Mouse (Mus musculus) midbrain, embryonic 16.5 days (tissue): ENCODE measurements around the gene Gm29609. TPM values are rescaled to one million over a fixed set of nuclear protein-coding genes. Genes with fewer than 3 reads are reported as not detected.
A peak's percentile ranks its signal among the peaks of the same experiment; 100 is the strongest.

Experiments used
- ATAC-seq: fragments of 200-750 bp; cut with Nextera tagmentation; 2 replicates; pipeline ENCODE4 v1.8.0; 2017; ENCODE audit warnings: moderate TSS enrichment
- H3K27ac ChIP-seq: fragments of 300-500 bp; sonication (generic); 2 replicates; pipeline ENCODE4 v1.5.1; 2014; ENCODE audit warnings: mild to moderate bottlenecking, low read length, mixed read lengths
- H3K27me3 ChIP-seq: fragments of 300-500 bp; sonication (generic); 2 replicates; pipeline ENCODE4 v1.6.1; 2014; ENCODE audit warnings: low read depth, low read length, mixed read lengths; ENCODE audit not compliant: control insufficient read depth, insufficient read depth
- H3K36me3 ChIP-seq: fragments of 300-500 bp; sonication (generic); 2 replicates; pipeline ENCODE4 v1.6.1; 2014; ENCODE audit warnings: mild to moderate bottlenecking, low read length, moderate library complexity, mixed read lengths; ENCODE audit not compliant: control insufficient read depth, insufficient read depth
- H3K4me1 ChIP-seq: fragments of 300-500 bp; sonication (generic); 2 replicates; pipeline ENCODE4 v1.6.1; 2014; ENCODE audit warnings: mild to moderate bottlenecking, low read length, mixed read lengths; ENCODE audit not compliant: control insufficient read depth, insufficient read depth
- H3K4me2 ChIP-seq: fragments of 300-500 bp; sonication (generic); 2 replicates; pipeline ENCODE4 v1.6.1; 2014; ENCODE audit warnings: mild to moderate bottlenecking, low read length, mixed read lengths
- H3K4me3 ChIP-seq: fragments of 300-500 bp; sonication (generic); 2 replicates; pipeline ENCODE4 v1.5.1; 2014; ENCODE audit warnings: low read depth, mild to moderate bottlenecking, low read length, moderate library complexity, mixed read lengths
- H3K9ac ChIP-seq: fragments of 300-500 bp; sonication (generic); 2 replicates; pipeline ENCODE4 v1.6.1; 2014; ENCODE audit warnings: low read depth, low read length, mixed read lengths
- H3K9me3 ChIP-seq: fragments of 300-500 bp; sonication (generic); replicated peaks from 2 replicates; pipeline ENCODE4 v1.6.1; 2014; ENCODE audit warnings: mild to moderate bottlenecking, low read length, mixed read lengths; ENCODE audit not compliant: control insufficient read depth, poor library complexity, severe bottlenecking
- WGBS: fragments of 180-500 bp; shearing (Covaris S2); extraction: QIAGEN DNeasy Blood & Tissue Kit; methylation state at CpG from one replicate; pipeline ENCODE4 v1.1.7; 2014; 5-methylcytosine and 5-hydroxymethylcytosine counted together
- polyA plus RNA-seq: library from polyadenylated mRNA; unstranded; fragments of >200 nt; fragmentation: Nextera tagmentation; extraction: Ambion mirVana; gene quantifications from 2 replicates; pipeline ENCODE4 v1.2.1, GENCODE M21; 2015

Gm29609 gene
- polyA plus RNA-seq, 1 experiment from 2014 or later = 1.9 TPM

DNA sequence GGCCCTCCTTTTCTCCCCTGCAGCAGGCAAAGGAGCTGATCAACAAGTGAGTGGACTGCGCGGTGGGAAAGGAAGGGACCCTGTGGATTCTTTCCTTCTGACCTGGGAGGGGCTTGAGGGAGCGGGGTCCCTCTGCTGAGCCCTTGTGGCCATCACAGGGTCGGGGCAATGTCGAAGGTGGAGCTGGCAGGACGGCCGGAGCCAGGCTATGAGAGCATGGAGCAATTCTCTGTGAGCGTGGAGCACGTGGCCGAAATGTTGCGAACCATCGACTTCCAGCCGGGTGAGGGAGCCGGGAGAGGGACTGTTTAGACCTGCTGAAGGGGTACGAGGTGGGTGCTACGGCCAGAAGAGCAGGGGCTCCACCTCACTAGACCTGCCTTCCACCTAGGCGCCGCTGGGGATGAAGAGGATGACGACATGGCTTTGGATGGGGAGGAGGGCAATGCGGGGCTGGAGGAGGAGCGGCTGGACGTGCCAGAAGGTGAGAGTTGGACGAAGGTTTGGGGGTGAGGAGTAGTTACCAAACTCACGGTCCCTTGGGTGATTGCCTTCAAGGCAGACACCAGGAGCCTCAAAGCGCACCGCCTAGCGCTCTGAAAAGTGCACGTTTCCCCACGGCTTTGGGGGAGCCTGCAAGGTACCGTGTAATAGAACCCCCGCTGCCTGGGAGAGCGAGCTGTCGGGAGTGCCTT, 42.8 kb downstream of the Gm29609 start:
- H3K36me3 ChIP-seq = no peaks in the 10 kb centered on the region
- no peak for ATAC-seq
- under 1% methylated on average over 31 of the region's 33 CpGs for WGBS
- H3K4me1 ChIP-seq = peaks cover 13% of the 10 kb centered on the region
- H3K4me3 ChIP-seq = peak overlapping the region; percentile 31
- no peaks in the 10 kb centered on the region for H3K9me3 ChIP-seq
- H3K9ac ChIP-seq = no peak overlapping the region
- H3K27ac ChIP-seq = no peak overlapping the region
- peaks cover 52% of the 10 kb centered on the region for H3K27me3 ChIP-seq
- peak overlapping the region; percentile 64 for H3K4me2 ChIP-seq

DNA sequence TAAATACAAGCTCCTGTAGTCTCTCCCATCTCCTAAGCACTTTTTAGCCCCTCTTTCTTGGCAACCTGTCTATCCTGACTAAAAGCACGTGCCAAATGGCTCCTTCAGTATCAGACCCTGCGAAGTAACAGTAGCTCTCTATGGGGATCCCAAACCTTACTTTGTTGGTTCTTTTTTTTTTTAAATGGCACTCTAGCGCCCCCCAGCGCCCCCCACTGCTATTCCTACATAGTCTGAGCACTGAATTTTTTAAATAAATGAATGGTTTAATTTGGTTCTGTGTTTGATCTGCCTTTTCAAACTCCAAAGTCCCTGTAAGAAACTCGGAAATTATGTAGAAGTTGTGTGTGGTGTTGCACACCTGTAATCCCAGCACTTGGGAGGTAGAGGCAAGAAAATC, 53.7 kb downstream of the Gm29609 start:
- no peak for ATAC-seq
- 45% methylated on average over 5 of the region's 5 CpGs for WGBS
- Histone ChIP-seq H3K36me3 (no peaks in the 10 kb centered on the region), H3K4me2 (no peak overlapping the region), H3K9ac (no peak overlapping the region), H3K9me3 (no peaks in the 10 kb centered on the region), H3K4me3 (no peak overlapping the region), H3K27ac (no peak overlapping the region), H3K4me1 (no peaks in the 10 kb centered on the region), H3K27me3 (peaks cover 3% of the 10 kb centered on the region; the same call in 1 of the 2 replicates)

DNA sequence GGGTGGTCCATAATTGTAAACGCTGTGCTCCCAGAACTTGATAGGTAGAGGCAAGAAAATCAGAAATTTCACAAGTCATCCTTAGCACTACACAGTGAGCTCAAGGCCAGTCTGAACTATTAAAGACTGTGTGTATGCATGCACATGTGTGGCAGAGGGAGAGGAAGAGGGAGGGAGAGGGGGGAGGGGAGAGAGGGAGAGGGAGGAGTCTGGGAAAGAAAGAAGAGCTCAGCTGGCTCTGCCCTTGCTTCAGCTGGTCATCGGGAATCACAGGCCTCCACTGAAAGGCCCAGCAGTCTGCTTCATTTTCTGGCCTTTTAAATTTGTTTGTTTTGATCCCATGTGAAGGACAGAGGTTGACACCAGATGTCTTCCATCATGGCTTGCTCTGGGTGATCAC, 56.2 kb downstream of the Gm29609 start:
- 47% methylated on average over 2 of the region's 2 CpGs for WGBS
- Histone ChIP-seq H3K4me3 (no peak overlapping the region), H3K27ac (no peak overlapping the region), H3K36me3 (no peaks in the 10 kb centered on the region), H3K27me3 (no peaks in the 10 kb centered on the region), H3K4me1 (no peaks in the 10 kb centered on the region), H3K9ac (no peak overlapping the region), H3K4me2 (no peak overlapping the region), H3K9me3 (no peaks in the 10 kb centered on the region)
- ATAC-seq = no peak

DNA sequence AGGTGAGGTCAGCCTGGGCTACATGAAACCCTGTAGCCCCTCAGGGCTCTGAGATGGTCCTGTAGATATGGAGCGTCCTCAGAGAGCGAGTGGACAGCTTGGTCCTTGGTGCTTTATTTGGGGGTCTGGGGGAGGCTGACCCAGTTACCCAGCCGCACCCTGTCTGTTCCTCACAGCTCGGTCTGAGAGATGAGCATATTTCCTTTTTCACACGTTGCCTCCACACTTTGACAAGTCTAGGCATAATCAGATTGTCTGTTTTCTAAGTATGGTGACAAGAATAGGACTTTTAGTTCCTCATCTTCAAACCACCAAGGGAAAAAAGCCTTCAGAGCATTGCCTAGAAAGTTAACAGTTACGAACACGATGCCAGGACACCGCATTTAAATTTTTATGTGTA, 58.6 kb downstream of the Gm29609 start:
- 88% methylated on average over 8 of the region's 8 CpGs for WGBS
- H3K27ac ChIP-seq = no peak overlapping the region
- no peak overlapping the region for H3K9ac ChIP-seq
- no peak overlapping the region for H3K4me3 ChIP-seq
- H3K4me2 ChIP-seq = no peak overlapping the region
- H3K36me3 ChIP-seq = no peaks in the 10 kb centered on the region
- no peak for ATAC-seq
- H3K27me3 ChIP-seq = no peaks in the 10 kb centered on the region
- no peaks in the 10 kb centered on the region for H3K4me1 ChIP-seq
- no peaks in the 10 kb centered on the region for H3K9me3 ChIP-seq

- no peak for ATAC-seq
- WGBS = 31% methylated on average over 10 of the region's 10 CpGs
- H3K36me3 ChIP-seq = no peaks in the 10 kb centered on the region
Observed at GRCm38 (mm10) chr5:31116912-31117311, 62.8 kb downstream of the Gm29609 start.

GRCm38 (mm10) chr5:31116354-31116753, 63.4 kb downstream of the Gm29609 start, which contains the start of gene Trim54:
TSS of gene Trim54 (plus strand) at chr5:31116712.
- ATAC-seq = no peak
- Histone ChIP-seq H3K9me3 (no peaks in the 10 kb centered on the region), H3K27me3 (no peaks in the 10 kb centered on the region), H3K4me1 (no peaks in the 10 kb centered on the region), H3K36me3 (no peaks in the 10 kb centered on the region), H3K9ac (no peak within 1 kb of the TSS), H3K4me2 (no peak within 1 kb of the TSS), H3K27ac (no peak within 1 kb of the TSS), H3K4me3 (no peak within 1 kb of the TSS)
- WGBS = 53% methylated on average over 3 of the region's 3 CpGs

More at GRCm38 (mm10) chr5:31116912-31117311, 62.8 kb downstream of the Gm29609 start:
- Histone ChIP-seq H3K27ac (no peak overlapping the region), H3K4me3 (no peak overlapping the region), H3K4me1 (no peaks in the 10 kb centered on the region), H3K9me3 (no peaks in the 10 kb centered on the region), H3K4me2 (no peak overlapping the region), H3K9ac (no peak overlapping the region), H3K27me3 (no peaks in the 10 kb centered on the region)

- Histone ChIP-seq H3K4me2 (no peak overlapping the region), H3K4me3 (no peak overlapping the region), H3K9me3 (no peaks in the 10 kb centered on the region), H3K4me1 (no peaks in the 10 kb centered on the region), H3K27me3 (no peaks in the 10 kb centered on the region), H3K9ac (no peak overlapping the region), H3K36me3 (no peaks in the 10 kb centered on the region), H3K27ac (no peak overlapping the region)
- no peak for ATAC-seq
- 35% methylated on average over 7 of the region's 7 CpGs for WGBS
Observed at GRCm38 (mm10) chr5:31110781-31111180, 68.9 kb downstream of the Gm29609 start.

- Histone ChIP-seq H3K27ac (no peak within 1 kb of the TSS), H3K4me2 (no peak within 1 kb of the TSS), H3K9ac (no peak within 1 kb of the TSS), H3K27me3 (no peaks in the 10 kb centered on the region), H3K36me3 (no peaks in the 10 kb centered on the region), H3K4me3 (no peak within 1 kb of the TSS), H3K4me1 (no peaks in the 10 kb centered on the region), H3K9me3 (no peaks in the 10 kb centered on the region)
- WGBS = 95% methylated on average over 18 of the region's 18 CpGs
- no peak for ATAC-seq
Observed at GRCm38 (mm10) chr5:31108000-31108490, 71.7 kb downstream of the Gm29609 start, which contains the start of gene Slc30a3. TSS of gene Slc30a3 (minus strand) at chr5:31108237.

- no peaks in the 10 kb centered on the region for H3K9me3 ChIP-seq
- no peak within 1 kb of the TSS for H3K27ac ChIP-seq
- no peaks in the 10 kb centered on the region for H3K4me1 ChIP-seq
- WGBS = 85% methylated on average over 9 of the region's 9 CpGs
- no peak for ATAC-seq
- no peak within 1 kb of the TSS for H3K4me2 ChIP-seq
- H3K4me3 ChIP-seq = no peak within 1 kb of the TSS
- no peaks in the 10 kb centered on the region for H3K36me3 ChIP-seq
- H3K9ac ChIP-seq = no peak within 1 kb of the TSS
- no peaks in the 10 kb centered on the region for H3K27me3 ChIP-seq
Observed at GRCm38 (mm10) chr5:31105814-31106335, 73.8 kb downstream of the Gm29609 start, which contains the start of gene Dnajc5g. TSS of gene Dnajc5g (plus strand) at chr5:31106285.
